ENCODE assay signal across 9 mouse cellular contexts in the genomic region with DNA sequence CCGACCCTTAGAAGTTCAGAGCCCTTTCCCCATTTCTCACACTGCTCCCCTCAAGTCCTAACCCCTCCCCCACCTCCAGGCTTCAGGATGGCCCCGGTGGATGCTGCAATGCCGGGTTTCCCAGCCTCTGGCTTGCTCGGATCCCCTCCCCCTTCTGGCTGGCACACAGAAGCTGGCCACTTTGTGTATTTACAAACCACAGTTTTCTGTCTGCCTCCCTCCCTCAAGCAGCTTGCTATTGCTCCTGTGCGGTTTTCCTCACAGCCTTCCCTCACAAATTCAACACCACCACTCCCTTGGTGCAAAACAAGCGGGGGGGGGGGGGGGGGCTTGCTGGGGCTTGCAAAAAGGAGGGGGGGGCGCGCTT.
DNase-seq lines count a peak whose midpoint lies in the region; ATAC-seq and TF ChIP-seq lines count a peak whose summit lies in the region.
"Had no signal": no experiment of that assay in that cellular context is flagged by ENCODE, and none has a peak within 500 bp of the region (broad histone marks: within the 10 kb centered on the region; RNA-seq: fewer than 3 reads in every experiment).

No protein-coding gene starts in this region.

- H3K36me3 ChIP-seq in hindbrain, embryonic 12.5 days, result no peaks in the 10 kb centered on the region

- H3K9me3 ChIP-seq in hindbrain, embryonic 12.5 days (replicated peaks), result no peaks in the 10 kb centered on the region

- TF ChIP-seq CTCF in cerebellum, adult 2 months (IDR thresholded peaks at IDR 0.05; ENCODE audit: borderline replicate concordance, insufficient read depth, low read depth, low read length), result no peak
- TF ChIP-seq CTCF in brain, embryonic 14.5 days (IDR thresholded peaks at IDR 0.05; ENCODE audit: borderline replicate concordance, extremely low read depth, insufficient read depth, insufficient read length), result no peak

- H3K4me1 ChIP-seq in cerebellum, adult 2 months (ENCODE audit: control insufficient read depth, insufficient read depth, low read length), result peaks cover 26% of the 10 kb centered on the region
- H3K4me1 ChIP-seq in hindbrain, embryonic 12.5 days, result peaks cover 30% of the 10 kb centered on the region

- no peak overlapping the region for H3K27ac ChIP-seq in cerebellum, adult 2 months (ENCODE audit: insufficient read depth, low read length)
- H3K27ac ChIP-seq in hindbrain, embryonic 12.5 days, result peak overlapping the region; percentile 89
- H3K27ac ChIP-seq: macrophage had no signal

- peak; percentile 61 to 66 for DNase-seq in cerebellum, postnatal 14 days
- DNase-seq in cerebellum, adult 2 months, result no peak
- peak; percentile 87 for DNase-seq in brain, embryonic 14.5 days (ENCODE audit: low read depth)
- DNase-seq in lung, postnatal 10 days, result peak; percentile 40
- no peak for DNase-seq in B cell, adult 2 months
- DNase-seq in layer of hippocampus, postnatal 25 days (ENCODE audit: extremely low spot score in 1 of 2, low spot score in 1 of 2), result no peak
- no peak for DNase-seq in ovary, postnatal 14 days (ENCODE audit: low spot score)

- no peak overlapping the region for H3K4me3 ChIP-seq in cerebellum, adult 2 months (replicated peaks; ENCODE audit: insufficient read depth, low read depth, low read length)
- no peak overlapping the region for H3K4me3 ChIP-seq in hindbrain, embryonic 12.5 days

- no peaks in the 10 kb centered on the region for H3K27me3 ChIP-seq in cerebellum, adult 2 months (ENCODE audit: control insufficient read depth, insufficient read depth, low read length)
- no peaks in the 10 kb centered on the region for H3K27me3 ChIP-seq in hindbrain, embryonic 12.5 days

- H3K9ac ChIP-seq in hindbrain, embryonic 12.5 days, result peak overlapping the region; percentile 33

- peak overlapping the region; percentile 46 for H3K4me2 ChIP-seq in hindbrain, embryonic 12.5 days (replicated peaks)

- no peak for TF ChIP-seq POLR2A in cerebellum, adult 2 months (IDR thresholded peaks at IDR 0.05; ENCODE audit: borderline replicate concordance, insufficient read depth, low read length)
- no peak for TF ChIP-seq POLR2A in brain, embryonic 14.5 days (IDR thresholded peaks at IDR 0.05; ENCODE audit: borderline replicate concordance, extremely low read depth, insufficient read depth, insufficient read length, poor library complexity, severe bottlenecking)

- WGBS in cerebellum, adult 2 months, result 21% methylated on average over 8 of the region's 8 CpGs
- 0% methylated on average over 7 of the region's 8 CpGs for WGBS in hindbrain, embryonic 12.5 days

- ATAC-seq in hindbrain, embryonic 12.5 days (ENCODE audit: low FRiP score), result peak; percentile 49

Comparison
In these comparisons a context has a peak if more than half of its experiments do, and no peak if none do; other contexts are left out.
1. DNase-seq: peak in cerebellum, postnatal 14 days (2 of 2), brain, embryonic 14.5 days (single experiment) and lung, postnatal 10 days (single experiment); none in cerebellum, adult 2 months (0 of 2), B cell, adult 2 months (0 of 2), layer of hippocampus, postnatal 25 days (0 of 2) and ovary, postnatal 14 days (single experiment).